Mouse (Mus musculus) liver, adult 2 months (tissue): Measurements from ENCODE around the gene Mpp2. TPM values are rescaled to one million over a fixed set of nuclear protein-coding genes. Genes with fewer than 3 reads are reported as not detected.

ENCODE experiments used
- DNase-seq: peaks from one replicate; pipeline ENCODE4 v3.0.0-alpha.2; 2011; ENCODE audit warnings: low read depth, low spot score; ENCODE audit errors: extremely low read depth
- H3K27ac ChIP-seq: fragments of 200-500 bp; replicated peaks from 2 replicates; pipeline ENCODE4 v1.5.1; 2012; ENCODE audit warnings: low read depth, mild to moderate bottlenecking, control low read depth, inconsistent platforms, low read length; ENCODE audit not compliant: insufficient read depth
- H3K27me3 ChIP-seq: fragments of 200-500 bp; 2 replicates; pipeline ENCODE4 v1.6.1; 2012; ENCODE audit warnings: mild to moderate bottlenecking, moderate library complexity, low read length, inconsistent platforms; ENCODE audit not compliant: control insufficient read depth, insufficient read depth
- H3K36me3 ChIP-seq: fragments of 200-500 bp; 2 replicates; pipeline ENCODE4 v1.6.1; 2012; ENCODE audit warnings: low read length, inconsistent platforms; ENCODE audit not compliant: control insufficient read depth, insufficient read depth
- H3K4me1 ChIP-seq: fragments of 200-500 bp; 2 replicates; pipeline ENCODE4 v1.6.1; 2011; ENCODE audit warnings: low read length; ENCODE audit not compliant: control insufficient read depth, insufficient read depth
- H3K4me3 ChIP-seq: fragments of 200-500 bp; 2 replicates; pipeline ENCODE4 v1.5.1; 2011; ENCODE audit warnings: low read depth, mild to moderate bottlenecking, control low read depth, low read length, moderate library complexity; ENCODE audit not compliant: insufficient read depth
- H3K79me2 ChIP-seq: fragments of 200-500 bp; 2 replicates; pipeline ENCODE4 v1.6.1; 2012; ENCODE audit warnings: inconsistent platforms, mild to moderate bottlenecking, low read length, moderate library complexity; ENCODE audit not compliant: control insufficient read depth, insufficient read depth
- H3K9ac ChIP-seq: fragments of 200-500 bp; 2 replicates; pipeline ENCODE4 v1.6.1; 2012; ENCODE audit warnings: low read depth, mild to moderate bottlenecking, control low read depth, inconsistent platforms, low read length
- CTCF ChIP-seq: fragments of 200-500 bp; IDR thresholded peaks from 2 replicates; pipeline ENCODE4 v1.5.1; 2011; ENCODE audit warnings: low read depth, low read length, control low read depth
- POLR2A ChIP-seq: fragments of 200-500 bp; IDR thresholded peaks from 2 replicates; pipeline ENCODE4 v1.6.1; 2011; ENCODE audit warnings: low read length, control low read depth; ENCODE audit not compliant: insufficient read depth; ENCODE audit errors: extremely low read depth
- WGBS: fragments of 180-500 bp; shearing (Covaris S2); methylation state at CpG from one replicate; pipeline ENCODE4 v1.1.7; 2018; 5-methylcytosine and 5-hydroxymethylcytosine counted together
- polyA plus RNA-seq: library from polyadenylated mRNA; depleted of rRNA; stranded (reverse); fragments of >200 nt; gene quantifications from 2 replicates; pipeline ENCODE4 v1.2.3, GENCODE M21; 2012
- total RNA-seq: library from RNA; depleted of rRNA; stranded (reverse); fragments of >200 nt; gene quantifications from 2 replicates; pipeline ENCODE4 v1.2.3, GENCODE M21; 2014

The Mpp2 gene
- total and polyA plus RNA-seq, 2 experiments = under 0.01 to 0.20 TPM

DNA sequence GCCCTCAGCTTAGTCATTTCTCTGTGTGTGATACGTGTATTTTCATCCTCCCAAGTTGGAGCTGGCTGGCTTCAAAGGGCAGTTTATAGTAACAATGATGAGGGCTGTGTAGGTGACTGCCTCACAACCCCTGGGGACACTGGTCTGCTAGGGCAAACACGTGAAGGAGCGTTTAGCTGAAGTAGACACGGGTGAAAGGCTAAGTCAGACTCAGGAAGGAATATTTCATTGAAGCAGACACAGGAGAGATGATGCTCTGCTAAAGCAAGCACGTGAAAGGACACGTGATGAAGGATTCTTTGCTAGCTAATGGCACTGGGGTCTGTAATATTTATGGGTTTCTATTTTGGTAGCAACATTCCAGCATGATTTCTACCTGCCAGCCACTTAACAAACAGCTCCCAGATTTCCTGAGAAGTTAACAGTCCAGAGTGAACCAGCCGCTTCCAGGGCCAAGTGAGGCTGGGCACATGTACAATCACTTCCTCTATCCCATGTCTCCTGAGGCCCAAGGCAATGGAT is 43.6 kb downstream of the Mpp2 start:
- Histone ChIP-seq H3K27ac (peak overlapping the region; percentile 52), H3K4me1 (0 out of 2 replicates have a peak, but pooled peaks cover under 1% of the 10 kb centered on the region), H3K79me2 (no peaks in the 10 kb centered on the region), H3K4me3 (no peak overlapping the region), H3K36me3 (no peaks in the 10 kb centered on the region), H3K9ac (no peak overlapping the region), H3K27me3 (no peaks in the 10 kb centered on the region)
- no peak for DNase-seq
- 81% methylated on average over 7 of the region's 7 CpGs for WGBS
- TF ChIP-seq CTCF (no peak), POLR2A (no peak)

GRCm38 (mm10) chr11:102043381-102043780 is 44.9 kb downstream of the Mpp2 start:
- TF ChIP-seq POLR2A (no peak), CTCF (no peak)
- Histone ChIP-seq H3K36me3 (no peaks in the 10 kb centered on the region), H3K4me1 (0 out of 2 replicates have a peak, but pooled peaks cover 2% of the 10 kb centered on the region), H3K79me2 (no peaks in the 10 kb centered on the region), H3K4me3 (peak overlapping the region; percentile 13; the same call in 1 of the 2 replicates), H3K27me3 (no peaks in the 10 kb centered on the region), H3K9ac (peak overlapping the region; percentile 5; the same call in 1 of the 2 replicates), H3K27ac (peak overlapping the region; percentile 11; the same call in 1 of the 2 replicates)
- DNase-seq = no peak
- WGBS = 75% methylated on average over 6 of the region's 6 CpGs

GRCm38 (mm10) chr11:102042971-102043370 is 45.3 kb downstream of the Mpp2 start:
- Histone ChIP-seq H3K27me3 (no peaks in the 10 kb centered on the region), H3K79me2 (no peaks in the 10 kb centered on the region), H3K27ac (peak overlapping the region; percentile 40), H3K9ac (peak overlapping the region; percentile 38; the same call in 1 of the 2 replicates), H3K36me3 (no peaks in the 10 kb centered on the region), H3K4me1 (0 out of 2 replicates have a peak, but pooled peaks cover 2% of the 10 kb centered on the region), H3K4me3 (peak overlapping the region; percentile 1; the same call in 1 of the 2 replicates)
- TF ChIP-seq CTCF (no peak), POLR2A (no peak)
- 81% methylated on average over 14 of the region's 14 CpGs for WGBS
- no peak for DNase-seq

- TF ChIP-seq POLR2A = 0 out of 2 replicates have a peak, but pooled peaks have one; percentile 19
- TF ChIP-seq CTCF = no peak
- peak within 1 kb of the TSS; percentile 6; the same call in 1 of the 2 replicates for H3K27ac ChIP-seq
- peak within 1 kb of the TSS; percentile 40 for H3K9ac ChIP-seq
- H3K4me3 ChIP-seq = peak within 1 kb of the TSS; percentile 53
- DNase-seq = no peak
- no peaks in the 10 kb centered on the region for H3K36me3 ChIP-seq
- no peaks in the 10 kb centered on the region for H3K27me3 ChIP-seq
- H3K4me1 ChIP-seq = 0 out of 2 replicates have a peak, but pooled peaks cover 2% of the 10 kb centered on the region
- H3K79me2 ChIP-seq = no peaks in the 10 kb centered on the region
- WGBS = 55% methylated on average over 5 of the region's 5 CpGs
These were observed 46.9 kb downstream of the Mpp2 start, which contains the start of gene Cd300lg for GRCm38 (mm10) chr11:102041350-102041949. TSS of gene Cd300lg (plus strand) at chr11:102041509.

DNA sequence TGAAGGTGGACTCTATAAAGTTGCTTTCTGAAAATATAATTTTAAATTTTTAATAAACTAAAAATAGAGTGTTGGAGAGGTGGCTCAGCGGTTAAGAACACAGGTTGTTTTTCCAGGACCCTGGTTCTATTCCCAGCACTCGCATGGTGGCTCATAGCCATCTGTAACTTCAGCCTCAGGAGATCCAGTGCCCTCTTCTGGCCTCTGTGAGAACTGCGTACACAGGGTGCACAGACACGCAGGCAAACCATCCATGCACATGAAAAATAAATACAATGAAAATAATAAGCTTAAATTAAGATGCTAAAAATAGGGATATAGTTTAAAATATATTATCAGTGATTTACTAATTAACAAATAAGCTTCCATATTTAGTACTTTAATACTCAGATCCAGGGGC is 47.7 kb downstream of the Mpp2 start:
- H3K9ac ChIP-seq = no peak overlapping the region
- WGBS = 76% methylated on average over 4 of the region's 4 CpGs
- TF ChIP-seq CTCF (no peak), POLR2A (no peak)
- H3K4me1 ChIP-seq = 0 out of 2 replicates have a peak, but pooled peaks cover 2% of the 10 kb centered on the region
- no peak overlapping the region for H3K27ac ChIP-seq
- no peaks in the 10 kb centered on the region for H3K27me3 ChIP-seq
- no peaks in the 10 kb centered on the region for H3K36me3 ChIP-seq
- DNase-seq = no peak
- no peaks in the 10 kb centered on the region for H3K79me2 ChIP-seq
- no peak overlapping the region for H3K4me3 ChIP-seq

- DNase-seq = peak; percentile 98
- Histone ChIP-seq H3K79me2 (no peaks in the 10 kb centered on the region), H3K4me3 (no peak overlapping the region), H3K27me3 (no peaks in the 10 kb centered on the region), H3K9ac (no peak overlapping the region), H3K4me1 (0 out of 2 replicates have a peak, but pooled peaks cover 2% of the 10 kb centered on the region), H3K27ac (no peak overlapping the region), H3K36me3 (no peaks in the 10 kb centered on the region)
- WGBS = under 1% methylated on average over 9 of the region's 9 CpGs
- TF ChIP-seq CTCF = peak; percentile 91
- no peak for TF ChIP-seq POLR2A
These were observed 48.2 kb downstream of the Mpp2 start for GRCm38 (mm10) chr11:102040138-102040524.
